Mouse (Mus musculus) MEL (cell line): ENCODE measurements at regions not wholly inside any gene's neighbourhood (a gene's known extent, or its start where the extent isn't known, plus 50 kb on each side); places are given as distances from the start of the nearest gene placed in this dataset.

ENCODE experiments used
- DNase-seq: peaks from one replicate; pipeline ENCODE4 v3.0.0; 2011; ENCODE audit warnings: low read depth, low spot score
- H3K27ac ChIP-seq: 2 replicates; pipeline ENCODE4 v1.5.1; 2012; ENCODE audit warnings: low read depth, mild to moderate bottlenecking, control low read depth, low read length, moderate library complexity; ENCODE audit not compliant: control insufficient read depth
- H3K27me3 ChIP-seq, 2 experiments: fragments of 150-350 bp in 1 of 2; sonication (generic) in 1 of 2; 2 replicates each; pipeline ENCODE4 v1.6.1; 2012; ENCODE audit warnings: low read length in 2 of 2, mild to moderate bottlenecking in 2 of 2, improper control_type of control experiment in 1 of 2, moderate library complexity in 1 of 2; ENCODE audit not compliant: insufficient read depth in 2 of 2, control insufficient read depth in 1 of 2
- H3K36me3 ChIP-seq, 2 experiments: 2 replicates each; pipeline ENCODE4 v1.6.1; 2012 to 2014; ENCODE audit warnings: low read length in 2 of 2, improper control_type of control experiment in 1 of 2, inconsistent platforms in 1 of 2, mild to moderate bottlenecking in 1 of 2; ENCODE audit not compliant: insufficient read depth in 2 of 2, control insufficient read depth in 1 of 2
- H3K4me1 ChIP-seq, 2 experiments: fragments of 150-350 bp in 1 of 2; sonication (generic) in 1 of 2; 2 replicates each; pipeline ENCODE4 v1.6.1; 2012; ENCODE audit warnings: low read length in 2 of 2, improper control_type of control experiment in 1 of 2, mild to moderate bottlenecking in 1 of 2; ENCODE audit not compliant: insufficient read depth in 2 of 2, control insufficient read depth in 1 of 2
- H3K4me3 ChIP-seq, 2 experiments: fragments of 150-350 bp in 1 of 2; sonication (generic) in 1 of 2; 2 replicates each; pipeline ENCODE4 v1.5.1; 2012; ENCODE audit warnings: low read depth in 2 of 2, low read length in 2 of 2, mild to moderate bottlenecking in 2 of 2, moderate library complexity in 2 of 2, control low read depth in 1 of 2, improper control_type of control experiment in 1 of 2; ENCODE audit not compliant: control insufficient read depth in 1 of 2, insufficient read depth in 1 of 2
- H3K79me2 ChIP-seq: 2 replicates; pipeline ENCODE4 v1.6.1; 2012; ENCODE audit warnings: mild to moderate bottlenecking, low read length, moderate library complexity; ENCODE audit not compliant: control insufficient read depth, poor library complexity, insufficient read depth
- H3K9ac ChIP-seq: 2 replicates; pipeline ENCODE4 v1.6.1; 2012; ENCODE audit warnings: low read depth, mild to moderate bottlenecking, control low read depth, low read length, moderate library complexity; ENCODE audit not compliant: control insufficient read depth, poor library complexity, severe bottlenecking
- H3K9me3 ChIP-seq: fragments of 150-350 bp; sonication (generic); replicated peaks from 2 replicates; pipeline ENCODE4 v1.6.1; 2012; ENCODE audit warnings: mild to moderate bottlenecking, low read length, improper control_type of control experiment, moderate library complexity; ENCODE audit not compliant: insufficient read depth
- BHLHE40 ChIP-seq: IDR thresholded peaks from 2 replicates; pipeline ENCODE4 v1.6.1; 2012; ENCODE audit warnings: low read depth, mild to moderate bottlenecking, inconsistent platforms, low read length, improper control_type of control experiment, borderline replicate concordance
- CHD1 ChIP-seq: IDR thresholded peaks from 2 replicates; pipeline ENCODE4 v1.6.1; 2012; ENCODE audit warnings: low read depth, mild to moderate bottlenecking, inconsistent platforms, low read length, improper control_type of control experiment
- CTCF ChIP-seq, 3 experiments: IDR thresholded peaks in 2 of 3; conservative IDR thresholded peaks in 1 of 3; 2 replicates each; pipeline ENCODE4 v1.5.1; 2011 to 2012; ENCODE audit warnings: low read length in 3 of 3, low read depth in 2 of 3, mild to moderate bottlenecking in 2 of 3, improper control_type of control experiment in 1 of 3, inconsistent platforms in 1 of 3, mixed read lengths in 1 of 3, moderate library complexity in 1 of 3; ENCODE audit not compliant: control insufficient read depth in 1 of 3, insufficient read depth in 1 of 3, poor library complexity in 1 of 3, severe bottlenecking in 1 of 3
- E2F4 ChIP-seq: IDR thresholded peaks from 2 replicates; pipeline ENCODE4 v1.6.1; 2011; ENCODE audit warnings: low read depth, low read length, improper control_type of control experiment, borderline replicate concordance
- EP300 ChIP-seq, 2 experiments: IDR thresholded peaks; 2 replicates each; pipeline ENCODE4 v1.6.1; 2011; ENCODE audit warnings: improper control_type of control experiment in 2 of 2, low read length in 2 of 2, low read depth in 1 of 2, mild to moderate bottlenecking in 1 of 2
- ETS1 ChIP-seq: IDR thresholded peaks from 2 replicates; pipeline ENCODE4 v1.6.1; 2012; ENCODE audit warnings: low read depth, mild to moderate bottlenecking, inconsistent platforms, low read length, improper control_type of control experiment, moderate library complexity
- HCFC1 ChIP-seq: IDR thresholded peaks from 2 replicates; pipeline ENCODE4 v1.6.1; 2012; ENCODE audit warnings: low read depth, mild to moderate bottlenecking, inconsistent platforms, low read length, improper control_type of control experiment, moderate library complexity
- KAT2A ChIP-seq: conservative IDR thresholded peaks from 2 replicates; pipeline ENCODE4 v1.6.1; 2012; ENCODE audit warnings: low read depth, low read length, improper control_type of control experiment, inconsistent platforms
- MAFK ChIP-seq: IDR thresholded peaks from 2 replicates; pipeline ENCODE4 v1.6.1; 2011; ENCODE audit warnings: low read depth, mild to moderate bottlenecking, low read length, improper control_type of control experiment, borderline replicate concordance
- MEF2A ChIP-seq: IDR thresholded peaks from 2 replicates; pipeline ENCODE4 v1.6.1; 2014; ENCODE audit warnings: low read depth, mild to moderate bottlenecking, inconsistent platforms, low read length, improper control_type of control experiment; ENCODE audit not compliant: poor library complexity, insufficient replicate concordance, severe bottlenecking; ENCODE audit errors: extremely low read depth
- MXI1 ChIP-seq: IDR thresholded peaks from 2 replicates; pipeline ENCODE4 v1.6.1; 2011; ENCODE audit warnings: mild to moderate bottlenecking, low read depth, low read length, improper control_type of control experiment
- MYB ChIP-seq: IDR thresholded peaks from 2 replicates; pipeline ENCODE4 v1.6.1; 2011; ENCODE audit warnings: mild to moderate bottlenecking, low read depth, low read length, improper control_type of control experiment
- NELFE ChIP-seq: IDR thresholded peaks from 2 replicates; pipeline ENCODE4 v1.6.1; 2011; ENCODE audit warnings: low read depth, low read length, improper control_type of control experiment
- POLR2A ChIP-seq, 2 experiments: IDR thresholded peaks; 2 replicates each; pipeline ENCODE4 v1.6.1; 2011 to 2012; ENCODE audit warnings: low read length in 2 of 2, mild to moderate bottlenecking in 2 of 2, control low read depth in 1 of 2, improper control_type of control experiment in 1 of 2, low read depth in 1 of 2, moderate library complexity in 1 of 2; ENCODE audit not compliant: control insufficient read depth in 1 of 2, insufficient read depth in 1 of 2, poor library complexity in 1 of 2
- POLR2AphosphoS2 ChIP-seq: IDR thresholded peaks from 2 replicates; pipeline ENCODE4 v1.6.1; 2011; ENCODE audit warnings: low read length, improper control_type of control experiment
- RCOR1 ChIP-seq: IDR thresholded peaks from 2 replicates; pipeline ENCODE4 v1.6.1; 2012; ENCODE audit warnings: low read depth, mild to moderate bottlenecking, inconsistent platforms, low read length, improper control_type of control experiment
- SMC3 ChIP-seq: IDR thresholded peaks from 2 replicates; pipeline ENCODE4 v1.6.1; 2011; ENCODE audit warnings: low read depth, low read length, improper control_type of control experiment
- TAL1 ChIP-seq: IDR thresholded peaks from 2 replicates; pipeline ENCODE4 v1.6.1; 2012; ENCODE audit warnings: mild to moderate bottlenecking, inconsistent platforms, low read length, moderate library complexity, mixed read lengths
- TBP ChIP-seq: IDR thresholded peaks from 2 replicates; pipeline ENCODE4 v1.8.0; 2011; ENCODE audit warnings: low read depth, low read length, improper control_type of control experiment
- TCF12 ChIP-seq: IDR thresholded peaks from 2 replicates; pipeline ENCODE4 v1.6.1; 2014; ENCODE audit warnings: low read depth, mild to moderate bottlenecking, inconsistent platforms, low read length, improper control_type of control experiment, moderate library complexity
- UBTF ChIP-seq: IDR thresholded peaks from 2 replicates; pipeline ENCODE4 v1.6.1; 2012; ENCODE audit warnings: low read depth, mild to moderate bottlenecking, inconsistent platforms, low read length, improper control_type of control experiment, moderate library complexity, borderline replicate concordance; ENCODE audit not compliant: insufficient read depth
- USF1 ChIP-seq: IDR thresholded peaks from 2 replicates; pipeline ENCODE4 v1.6.1; 2014; ENCODE audit warnings: low read depth, mild to moderate bottlenecking, inconsistent platforms, low read length, improper control_type of control experiment, moderate library complexity
- ZKSCAN1 ChIP-seq: IDR thresholded peaks from 2 replicates; pipeline ENCODE4 v1.6.1; 2012; ENCODE audit warnings: low read depth, mild to moderate bottlenecking, inconsistent platforms, low read length, improper control_type of control experiment, moderate library complexity
- ZMIZ1 ChIP-seq: IDR thresholded peaks from 2 replicates; pipeline ENCODE4 v1.6.1; 2012; ENCODE audit warnings: low read depth, mild to moderate bottlenecking, inconsistent platforms, low read length, improper control_type of control experiment, moderate library complexity

DNA sequence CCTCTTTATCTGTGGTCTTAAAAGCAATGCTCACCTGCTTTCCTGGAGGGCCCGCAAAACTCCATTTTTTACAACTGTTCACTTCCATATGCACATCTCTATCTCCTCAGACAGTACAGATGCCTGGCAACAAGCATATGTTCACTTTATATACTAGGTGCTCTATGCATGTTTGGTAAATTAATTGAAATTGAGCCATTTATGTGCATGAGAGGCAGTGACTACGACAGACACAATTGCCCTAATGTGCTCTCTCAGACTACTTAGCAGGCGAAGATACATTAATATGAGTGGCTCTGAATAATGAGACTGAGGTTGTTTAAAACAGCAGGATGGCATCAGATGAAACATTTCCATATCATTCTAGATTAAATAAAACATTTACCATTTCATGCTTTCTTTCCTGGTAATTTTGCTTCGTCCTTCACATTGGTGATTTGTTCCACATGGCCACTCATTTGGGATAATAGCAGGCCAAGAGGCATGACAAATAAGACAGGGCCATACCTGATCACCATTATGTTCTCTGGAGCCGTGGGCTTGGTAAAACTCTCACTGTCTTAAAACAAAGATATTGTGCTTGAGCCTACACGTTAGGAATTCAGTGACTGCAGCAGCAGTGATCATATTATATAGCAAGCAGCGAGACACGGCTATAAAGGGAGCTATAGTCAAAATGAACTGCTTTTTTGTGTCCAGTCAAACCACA, 140.2 kb upstream of the Fshr start:
- TF ChIP-seq NELFE (no peak), ZKSCAN1 (no peak), TAL1 (no peak), TCF12 (no peak), USF1 (no peak), ETS1 (no peak), E2F4 (no peak), POLR2A (IDR thresholded peaks at IDR 0.05; ENCODE audit: control insufficient read depth in 1 of 2, insufficient read depth in 1 of 2, low read depth in 1 of 2, low read length in 2 of 2, poor library complexity in 1 of 2) (no peak), ZMIZ1 (no peak)
- TF ChIP-seq, all 39 proteins: peak for 0
- no peak for DNase-seq
- Histone ChIP-seq H3K4me3 (no peak overlapping the region), H3K9me3 (no peaks in the 10 kb centered on the region), H3K27ac (no peak overlapping the region), H3K36me3 (no peaks in the 10 kb centered on the region), H3K79me2 (no peaks in the 10 kb centered on the region), H3K9ac (no peak overlapping the region), H3K27me3 (no peaks in the 10 kb centered on the region; a peak in 1 of 4 replicates), H3K4me1 (no peaks in the 10 kb centered on the region)

DNA sequence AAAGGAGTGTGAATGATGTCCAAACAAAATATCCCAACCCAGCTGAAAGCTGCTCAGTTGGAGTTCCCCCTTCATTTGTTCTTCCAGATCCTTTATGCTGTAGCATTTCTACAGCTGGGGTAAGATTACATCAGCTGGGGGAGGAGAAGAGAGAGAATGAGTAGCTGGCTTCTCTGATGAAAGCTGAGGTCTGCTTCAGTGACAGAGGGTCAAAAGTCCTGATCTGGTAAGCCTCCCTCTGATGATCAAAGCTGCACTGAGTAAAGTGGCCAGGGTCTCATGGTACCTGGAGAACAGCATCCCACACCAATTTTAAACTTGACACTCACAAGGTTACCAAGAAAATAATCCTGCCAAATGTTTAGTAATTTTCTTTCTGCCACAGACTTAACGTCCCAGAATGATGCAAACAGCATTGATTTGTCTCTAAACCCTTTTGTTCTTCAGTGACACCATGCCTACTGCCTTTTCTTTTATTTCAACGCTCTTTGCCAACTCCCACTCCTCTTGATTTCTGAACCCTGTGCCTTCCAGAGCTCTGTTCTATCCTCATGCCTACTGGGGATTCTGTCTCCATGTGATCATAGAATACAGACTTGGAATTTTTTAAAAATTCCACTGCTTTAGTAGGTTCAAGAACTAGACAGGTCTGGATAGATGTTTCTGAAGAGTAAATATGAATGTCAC, 119.3 kb upstream of the Fshr start:
- no peak overlapping the region for H3K9ac ChIP-seq
- H3K36me3 ChIP-seq: no peaks in the 10 kb centered on the region

More for the DNA sequence above, 119.3 kb upstream of the Fshr start:
- TF ChIP-seq POLR2AphosphoS2: no peak
- no peak for TF ChIP-seq POLR2A (IDR thresholded peaks at IDR 0.05; ENCODE audit: control insufficient read depth in 1 of 2, insufficient read depth in 1 of 2, low read depth in 1 of 2, low read length in 2 of 2, poor library complexity in 1 of 2)
- TF ChIP-seq EP300 (IDR thresholded peaks at IDR 0.05; ENCODE audit: low read depth in 1 of 2, low read length in 2 of 2): no peak
- TF ChIP-seq MXI1: no peak
- no peak for TF ChIP-seq MYB
- no peak for TF ChIP-seq CHD1
- TF ChIP-seq CTCF (IDR thresholded peaks at IDR 0.05 in 2 of 3, conservative IDR thresholded peaks at IDR 0.05 in 1 of 3; ENCODE audit: control insufficient read depth in 1 of 3, insufficient read depth in 1 of 3, low read depth in 2 of 3, low read length in 3 of 3, poor library complexity in 1 of 3, severe bottlenecking in 1 of 3): no peak
- TF ChIP-seq SMC3: no peak
- no peak for TF ChIP-seq HCFC1
- no peak for TF ChIP-seq MAFK
- TF ChIP-seq NELFE: no peak
- TF ChIP-seq BHLHE40: no peak
- no peak for TF ChIP-seq E2F4
- no peak for TF ChIP-seq UBTF
- TF ChIP-seq TAL1: no peak
- no peak for TF ChIP-seq RCOR1
- no peak for TF ChIP-seq MEF2A
- no peak for TF ChIP-seq TCF12
- TF ChIP-seq TBP: no peak
- TF ChIP-seq KAT2A: no peak
- Histone ChIP-seq H3K79me2 (no peaks in the 10 kb centered on the region), H3K27ac (no peak overlapping the region), H3K9me3 (no peaks in the 10 kb centered on the region), H3K4me3 (no peak overlapping the region), H3K27me3 (no peaks in the 10 kb centered on the region), H3K4me1 (no peaks in the 10 kb centered on the region)
- no peak for DNase-seq
